Mouse (Mus musculus) liver, embryonic 14.5 days (tissue): ENCODE data around the gene Il22ra1. TPM values are rescaled to one million over a fixed set of nuclear protein-coding genes. Genes with fewer than 3 reads are reported as not detected.

ENCODE experiments used
- ATAC-seq: fragments of 200-750 bp; cut with Nextera tagmentation; 2 replicates; pipeline ENCODE4 v1.8.0; 2017; ENCODE audit warnings: moderate number of reproducible peaks, mild to moderate bottlenecking, moderate library complexity; ENCODE audit not compliant: insufficient read depth
- DNase-seq, 3 experiments: peaks; one replicate each; pipeline ENCODE4 v3.0.0-alpha.2; 2012 to 2013; ENCODE audit warnings: low read depth in 3 of 3, low spot score in 3 of 3
- H3K27ac ChIP-seq: fragments of 300-500 bp; sonication (generic); 2 replicates; pipeline ENCODE4 v1.5.1; 2014; ENCODE audit warnings: moderate library complexity, mild to moderate bottlenecking, control low read depth, inconsistent platforms
- H3K27me3 ChIP-seq: fragments of 300-500 bp; sonication (generic); 2 replicates; pipeline ENCODE4 v1.6.1; 2014; ENCODE audit warnings: mild to moderate bottlenecking, low read length, moderate library complexity; ENCODE audit not compliant: control insufficient read depth, insufficient read depth
- H3K36me3 ChIP-seq: fragments of 300-500 bp; sonication (generic); replicated peaks from 2 replicates; pipeline ENCODE4 v1.6.1; 2014; ENCODE audit warnings: low read depth; ENCODE audit not compliant: control insufficient read depth, insufficient read depth
- H3K4me1 ChIP-seq, 2 experiments: fragments of 200-500 bp in 1 of 2; fragments of 300-500 bp in 1 of 2; sonication (generic) in 1 of 2; replicated peaks; 2 replicates each; pipeline ENCODE4 v1.6.1; 2012 to 2014; ENCODE audit warnings: antibody characterized with exemption in 1 of 2, inconsistent platforms in 1 of 2, low read length in 1 of 2; ENCODE audit not compliant: control insufficient read depth in 2 of 2, insufficient read depth in 2 of 2
- H3K4me2 ChIP-seq: fragments of 300-500 bp; sonication (generic); 2 replicates; pipeline ENCODE4 v1.6.1; 2014; ENCODE audit warnings: low read depth, mild to moderate bottlenecking, control low read depth, moderate library complexity
- H3K4me3 ChIP-seq, 2 experiments: fragments of 200-500 bp in 1 of 2; fragments of 300-500 bp in 1 of 2; sonication (generic) in 1 of 2; 2 replicates each; pipeline ENCODE4 v1.5.1; 2012 to 2014; ENCODE audit warnings: low read depth in 2 of 2, low read length in 2 of 2, mild to moderate bottlenecking in 2 of 2, control low read depth in 1 of 2, inconsistent platforms in 1 of 2, moderate library complexity in 1 of 2; ENCODE audit not compliant: insufficient read depth in 1 of 2
- H3K9ac ChIP-seq: fragments of 300-500 bp; sonication (generic); replicated peaks from 2 replicates; pipeline ENCODE4 v1.6.1; 2014; ENCODE audit warnings: mild to moderate bottlenecking, control low read depth, moderate library complexity
- H3K9me3 ChIP-seq: fragments of 300-500 bp; sonication (generic); 2 replicates; pipeline ENCODE4 v1.6.1; 2016; ENCODE audit warnings: low read length, mixed read lengths; ENCODE audit not compliant: control insufficient read depth
- CTCF ChIP-seq: IDR thresholded peaks from 2 replicates; pipeline ENCODE4 v1.5.1; 2016; ENCODE audit warnings: antibody characterized with exemption, low read depth, control low read depth
- EP300 ChIP-seq: IDR thresholded peaks from 2 replicates; pipeline ENCODE4 v1.6.1; 2016; ENCODE audit warnings: antibody characterized with exemption, low read depth
- WGBS: fragments of 180-500 bp; shearing (Covaris S2); extraction: QIAGEN DNeasy Blood & Tissue Kit; methylation state at CpG from one replicate; pipeline ENCODE4 v1.1.7; 2014; ENCODE audit not compliant: insufficient replicate concordance; 5-methylcytosine and 5-hydroxymethylcytosine counted together
- polyA plus RNA-seq, 2 experiments: library from polyadenylated mRNA; depleted of rRNA in 1 of 2; stranded (reverse) in 1 of 2; unstranded in 1 of 2; fragments of >200 nt; fragmentation: Nextera tagmentation in 1 of 2; extraction: Ambion mirVana in 1 of 2; gene quantifications; 2 replicates each; pipeline versions ENCODE4 v1.2.1 to v1.2.3; 2012 to 2014

The Il22ra1 gene
- polyA plus RNA-seq, 2 experiments: 0.36 to 0.98 TPM

DNA sequence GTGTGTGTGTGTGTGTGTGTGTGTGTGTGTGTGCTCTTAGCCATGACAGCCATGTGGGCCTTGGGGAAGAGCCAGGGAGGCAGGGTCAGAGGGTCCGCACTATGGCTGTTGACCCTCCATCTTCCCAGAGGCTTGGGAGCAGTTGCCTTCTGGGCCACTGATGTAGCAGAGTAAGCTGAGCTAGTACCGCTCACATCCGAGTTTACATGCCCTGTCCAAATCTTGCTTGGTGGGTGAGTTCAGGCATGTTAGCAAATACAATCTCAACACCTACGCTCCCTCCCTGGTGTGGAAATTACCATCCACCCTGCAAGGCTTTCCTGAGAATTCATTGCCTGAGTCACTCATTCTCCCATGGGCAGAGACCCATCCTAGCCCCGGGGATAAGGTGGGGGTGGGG is 53.3 kb downstream of the Il22ra1 start:
- no peaks in the 10 kb centered on the region for H3K36me3 ChIP-seq
- H3K27me3 ChIP-seq: no peaks in the 10 kb centered on the region; the same call in 1 of the 2 replicates
- H3K9me3 ChIP-seq: no peaks in the 10 kb centered on the region
- H3K4me2 ChIP-seq: no peak overlapping the region
- H3K27ac ChIP-seq: no peak overlapping the region
- 63% methylated on average over 5 of the region's 5 CpGs for WGBS
- no peak overlapping the region for H3K9ac ChIP-seq
- no peak for TF ChIP-seq CTCF
- DNase-seq: no peak
- no peak overlapping the region for H3K4me3 ChIP-seq
- ATAC-seq: no peak
- H3K4me1 ChIP-seq: no peaks in the 10 kb centered on the region

DNA sequence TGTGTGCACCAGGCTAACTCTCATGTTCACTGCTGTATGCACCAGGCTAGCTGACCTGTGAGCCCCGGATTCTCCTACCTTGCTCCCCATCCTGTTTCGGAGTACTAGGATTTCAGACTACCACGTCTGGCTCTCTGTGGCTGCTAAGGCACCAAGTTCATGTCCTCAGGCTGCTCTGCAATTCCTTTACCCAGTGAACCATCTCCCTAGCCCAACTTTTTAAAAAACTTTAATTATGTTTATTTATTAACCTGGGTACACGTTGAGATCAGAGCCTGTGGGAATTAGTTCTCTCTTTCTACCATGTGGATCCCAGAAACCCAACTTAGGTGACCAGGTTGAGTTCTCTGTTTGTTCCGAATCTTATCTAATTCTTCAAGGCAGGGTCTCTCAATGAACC is 58.6 kb downstream of the Il22ra1 start:
- 66% methylated on average over 5 of the region's 5 CpGs for WGBS
- no peak overlapping the region for H3K4me3 ChIP-seq
- no peaks in the 10 kb centered on the region for H3K36me3 ChIP-seq
- H3K27ac ChIP-seq: no peak overlapping the region
- H3K9me3 ChIP-seq: no peaks in the 10 kb centered on the region
- H3K27me3 ChIP-seq: 0 out of 2 replicates have a peak, but pooled peaks cover 2% of the 10 kb centered on the region
- ATAC-seq (no peak), DNase-seq (no peak)
- TF ChIP-seq CTCF: no peak
- TF ChIP-seq EP300: no peak
- H3K9ac ChIP-seq: no peak overlapping the region
- H3K4me2 ChIP-seq: no peak overlapping the region
- no peaks in the 10 kb centered on the region for H3K4me1 ChIP-seq

DNA sequence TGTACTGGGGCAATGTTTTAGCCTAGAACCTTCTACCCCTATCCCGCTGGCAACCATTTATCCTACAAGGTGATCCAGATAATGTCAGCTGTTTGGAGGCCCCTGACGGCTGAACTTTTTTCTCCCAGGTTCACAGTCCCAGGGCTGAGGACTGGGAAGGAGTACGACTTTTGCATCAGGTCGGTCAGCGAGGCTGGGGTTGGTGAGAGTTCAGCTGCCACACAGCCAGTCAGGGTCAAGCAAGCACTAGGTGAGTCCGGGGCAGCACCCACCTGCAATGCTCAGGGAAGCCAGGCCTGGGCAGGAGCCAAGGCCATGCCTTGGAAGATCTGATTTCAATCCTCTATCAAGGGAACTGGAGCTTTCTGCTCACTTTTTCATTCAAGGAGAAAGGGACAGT is 59.3 kb downstream of the Il22ra1 start:
- Histone ChIP-seq H3K27ac (no peak overlapping the region), H3K4me3 (no peak overlapping the region), H3K36me3 (no peaks in the 10 kb centered on the region), H3K4me2 (no peak overlapping the region), H3K27me3 (0 out of 2 replicates have a peak, but pooled peaks cover 2% of the 10 kb centered on the region), H3K9me3 (no peaks in the 10 kb centered on the region), H3K4me1 (no peaks in the 10 kb centered on the region), H3K9ac (no peak overlapping the region)
- ATAC-seq (no peak), DNase-seq (no peak)
- WGBS: 60% methylated on average over 6 of the region's 6 CpGs
- no peak for TF ChIP-seq CTCF
- no peak for TF ChIP-seq EP300

DNA sequence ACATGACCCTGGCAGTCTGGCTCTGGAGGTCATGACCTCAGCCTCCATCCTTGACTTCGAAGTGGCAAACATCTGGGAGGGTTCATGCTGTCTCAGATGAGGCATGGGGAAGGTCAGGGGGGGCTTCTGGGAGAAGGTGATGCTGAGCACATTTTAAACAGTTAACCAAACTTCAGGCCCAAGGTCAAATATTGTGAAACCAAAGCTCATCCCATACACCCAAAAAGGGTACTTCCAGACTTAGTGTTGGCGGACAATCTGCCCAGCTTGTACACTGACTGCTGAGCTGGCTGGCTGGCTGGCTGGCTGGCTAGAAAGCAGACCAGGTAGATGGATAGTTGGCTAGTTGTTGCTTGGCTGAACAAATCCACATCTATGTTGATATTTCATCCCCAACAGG is 61.2 kb downstream of the Il22ra1 start:
- Histone ChIP-seq H3K36me3 (no peaks in the 10 kb centered on the region), H3K4me2 (no peak overlapping the region), H3K27ac (no peak overlapping the region), H3K9ac (no peak overlapping the region), H3K9me3 (no peaks in the 10 kb centered on the region), H3K27me3 (0 out of 2 replicates have a peak, but pooled peaks cover 2% of the 10 kb centered on the region), H3K4me3 (no peak overlapping the region), H3K4me1 (no peaks in the 10 kb centered on the region)
- DNase-seq: no peak
- TF ChIP-seq CTCF: no peak
- TF ChIP-seq EP300: no peak
- WGBS: 42% methylated on average over 2 of the region's 2 CpGs
- ATAC-seq: no peak

DNA sequence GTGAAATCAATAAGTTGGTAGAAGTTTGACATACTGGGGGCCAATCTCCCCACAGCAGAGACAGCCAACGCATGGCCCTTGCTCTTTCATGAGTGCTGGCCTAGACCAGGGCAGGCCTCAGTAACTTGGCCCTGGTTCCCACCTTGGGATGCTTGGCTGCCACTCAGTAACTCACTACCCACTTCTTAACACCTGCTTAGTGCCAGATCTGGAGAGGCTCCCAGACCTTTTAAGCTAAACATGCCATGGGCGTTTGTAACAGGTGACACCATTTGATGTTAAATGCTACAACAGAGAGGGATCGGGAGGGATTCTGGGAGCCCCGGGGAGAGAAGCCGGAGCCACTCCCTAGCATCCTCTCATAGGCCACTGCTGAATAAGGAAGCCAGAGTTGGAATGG is 64.8 kb downstream of the Il22ra1 start:
- Histone ChIP-seq H3K4me3 (no peak overlapping the region), H3K9ac (no peak overlapping the region), H3K4me1 (no peaks in the 10 kb centered on the region; a peak in 2 of 4 replicates), H3K27me3 (0 out of 2 replicates have a peak, but pooled peaks cover 2% of the 10 kb centered on the region), H3K9me3 (no peaks in the 10 kb centered on the region), H3K4me2 (no peak overlapping the region), H3K36me3 (no peaks in the 10 kb centered on the region), H3K27ac (no peak overlapping the region)
- WGBS: 71% methylated on average over 5 of the region's 5 CpGs
- DNase-seq (no peak), ATAC-seq (no peak)
- TF ChIP-seq CTCF (no peak), EP300 (no peak)

DNA sequence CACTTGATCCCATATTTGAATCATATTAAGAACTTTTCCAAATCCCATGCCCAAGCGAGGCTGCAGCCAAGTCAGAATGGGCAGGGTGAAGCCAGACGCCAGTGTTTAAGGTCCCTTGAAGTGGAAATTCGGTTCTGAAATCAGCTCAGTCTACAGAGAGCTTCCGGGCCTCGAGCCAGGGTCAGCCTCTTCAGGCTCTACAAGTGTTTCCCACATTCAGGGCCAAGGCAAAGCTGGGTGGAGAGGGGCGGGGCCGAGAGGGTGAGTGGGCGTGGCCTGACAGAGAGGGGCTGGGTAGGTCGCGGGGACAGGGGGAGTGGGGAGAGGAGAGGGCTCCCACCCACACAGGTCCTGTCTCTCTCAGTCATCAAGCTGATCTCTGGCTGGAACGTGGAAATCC is 70.0 kb downstream of the Il22ra1 start:
- DNase-seq (no peak), ATAC-seq (no peak)
- Histone ChIP-seq H3K4me2 (no peak overlapping the region), H3K9me3 (no peaks in the 10 kb centered on the region), H3K36me3 (no peaks in the 10 kb centered on the region), H3K27ac (no peak overlapping the region), H3K4me3 (no peak overlapping the region), H3K27me3 (no peaks in the 10 kb centered on the region), H3K4me1 (no peaks in the 10 kb centered on the region; a peak in 2 of 4 replicates), H3K9ac (no peak overlapping the region)
- 30% methylated on average over 11 of the region's 11 CpGs for WGBS
- TF ChIP-seq EP300: no peak
- TF ChIP-seq CTCF: no peak
